Mouse (Mus musculus) heart, embryonic 14.5 days (tissue): ENCODE results near the gene Wt1. TPM values are rescaled to one million over a fixed set of nuclear protein-coding genes. Genes with fewer than 3 reads are reported as not detected.

Source experiments
- ATAC-seq: fragments of 200-750 bp; cut with Nextera tagmentation; 2 replicates; pipeline ENCODE4 v1.8.0; 2017; ENCODE audit warnings: low read depth, moderate TSS enrichment; ENCODE audit not compliant: insufficient number of reproducible peaks, insufficient read depth, low FRiP score
- H3K27ac ChIP-seq, 2 experiments: fragments of 200-500 bp in 1 of 2; fragments of 300-500 bp in 1 of 2; sonication (generic) in 1 of 2; replicated peaks in 1 of 2; 2 replicates each; pipeline ENCODE4 v1.5.1; 2012 to 2014; ENCODE audit warnings: low read depth in 2 of 2, low read length in 2 of 2, control low read depth in 1 of 2, mild to moderate bottlenecking in 1 of 2, mixed read lengths in 1 of 2; ENCODE audit not compliant: control insufficient read depth in 1 of 2, insufficient read depth in 1 of 2
- H3K27me3 ChIP-seq: fragments of 300-500 bp; sonication (generic); 2 replicates; pipeline ENCODE4 v1.6.1; 2014; ENCODE audit warnings: mild to moderate bottlenecking, low read length, control low read depth; ENCODE audit not compliant: control insufficient read depth, insufficient read depth
- H3K36me3 ChIP-seq: fragments of 300-500 bp; sonication (generic); 2 replicates; pipeline ENCODE4 v1.6.1; 2014; ENCODE audit warnings: mild to moderate bottlenecking, control low read depth, low read length, mixed read lengths; ENCODE audit not compliant: control insufficient read depth, insufficient read depth
- H3K4me1 ChIP-seq, 2 experiments: fragments of 200-500 bp in 1 of 2; fragments of 300-500 bp in 1 of 2; sonication (generic) in 1 of 2; 2 replicates each; pipeline ENCODE4 v1.6.1; 2012 to 2014; ENCODE audit warnings: low read length in 2 of 2, control low read depth in 1 of 2, mixed read lengths in 1 of 2; ENCODE audit not compliant: control insufficient read depth in 2 of 2, insufficient read depth in 2 of 2
- H3K4me2 ChIP-seq: fragments of 300-500 bp; sonication (generic); 2 replicates; pipeline ENCODE4 v1.6.1; 2014; ENCODE audit warnings: mild to moderate bottlenecking, low read length
- H3K4me3 ChIP-seq, 2 experiments: fragments of 200-500 bp in 1 of 2; fragments of 300-500 bp in 1 of 2; sonication (generic) in 1 of 2; 2 replicates each; pipeline ENCODE4 v1.5.1; 2012 to 2014; ENCODE audit warnings: low read length in 2 of 2, mild to moderate bottlenecking in 2 of 2, control low read depth in 1 of 2, low read depth in 1 of 2, moderate library complexity in 1 of 2; ENCODE audit not compliant: control insufficient read depth in 1 of 2, insufficient read depth in 1 of 2
- H3K9ac ChIP-seq: fragments of 300-500 bp; sonication (generic); 2 replicates; pipeline ENCODE4 v1.6.1; 2014; ENCODE audit warnings: mild to moderate bottlenecking, low read length
- H3K9me3 ChIP-seq: fragments of 300-500 bp; sonication (generic); 2 replicates; pipeline ENCODE4 v1.6.1; 2016; ENCODE audit warnings: low read length, control low read depth; ENCODE audit not compliant: control insufficient read depth
- WGBS: fragments of 180-500 bp; shearing (Covaris S2); extraction: QIAGEN DNeasy Blood & Tissue Kit; methylation state at CpG from one replicate; pipeline ENCODE4 v1.1.7; 2014; 5-methylcytosine and 5-hydroxymethylcytosine counted together
- polyA plus RNA-seq: library from polyadenylated mRNA; unstranded; fragments of >200 nt; fragmentation: Nextera tagmentation; extraction: Ambion mirVana; gene quantifications from 2 replicates; pipeline ENCODE4 v1.2.1, GENCODE M21; 2014

Wt1 gene
- polyA plus RNA-seq, 1 experiment from 2014 or later: 23.6 TPM

DNA sequence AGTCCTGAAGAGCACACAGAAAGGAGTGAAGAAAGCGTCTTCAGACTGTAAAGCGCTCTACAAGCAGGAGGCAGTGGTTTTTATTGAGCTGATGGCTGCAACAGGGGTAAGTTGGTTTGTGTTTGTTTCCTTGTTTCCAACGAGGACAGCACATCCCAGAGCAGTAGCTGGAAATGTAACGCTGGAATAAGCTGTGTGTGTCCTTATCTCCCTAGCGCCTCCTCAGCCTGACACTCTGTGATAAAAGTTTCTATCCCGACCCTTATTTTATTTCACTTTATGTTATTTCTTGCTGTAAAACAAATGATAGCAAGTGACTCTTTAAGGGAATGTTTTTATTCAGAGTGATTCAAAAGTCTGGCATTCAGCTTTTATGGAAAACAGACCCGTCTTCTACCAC lies 86.5 kb downstream of the Wt1 start:
- 0 out of 2 replicates have a peak, but pooled peaks cover 3% of the 10 kb centered on the region for H3K27me3 ChIP-seq
- WGBS: 41% methylated on average over 7 of the region's 7 CpGs
- ATAC-seq: no peak
- H3K9me3 ChIP-seq: no peaks in the 10 kb centered on the region
- H3K36me3 ChIP-seq: no peaks in the 10 kb centered on the region
- H3K4me2 ChIP-seq: no peak overlapping the region
- no peak overlapping the region for H3K9ac ChIP-seq
- peaks cover 3 to 7% of the 10 kb centered on the region in 2 experiments; a peak in 2 of 4 replicates for H3K4me1 ChIP-seq
- H3K4me3 ChIP-seq: no peak overlapping the region
- no peak overlapping the region for H3K27ac ChIP-seq

- no peak overlapping the region for H3K4me3 ChIP-seq
- 0 out of 2 replicates have a peak, but pooled peaks cover 3% of the 10 kb centered on the region for H3K27me3 ChIP-seq
- no peaks in the 10 kb centered on the region for H3K9me3 ChIP-seq
- no peaks in the 10 kb centered on the region for H3K36me3 ChIP-seq
- H3K4me1 ChIP-seq: peaks cover 6 to 11% of the 10 kb centered on the region in 2 experiments
- 28% methylated on average over 8 of the region's 8 CpGs for WGBS
- H3K27ac ChIP-seq: no peak overlapping the region
- H3K9ac ChIP-seq: no peak overlapping the region
- no peak overlapping the region for H3K4me2 ChIP-seq
- no peak for ATAC-seq
Observed at GRCm38 (mm10) chr2:105215914-105216313, 89.6 kb downstream of the Wt1 start.

GRCm38 (mm10) chr2:105219229-105219628 lies 92.9 kb downstream of the Wt1 start:
- Histone ChIP-seq H3K27ac (no peak overlapping the region), H3K4me2 (no peak overlapping the region), H3K36me3 (no peaks in the 10 kb centered on the region), H3K4me3 (no peak overlapping the region), H3K9ac (no peak overlapping the region), H3K27me3 (0 out of 2 replicates have a peak, but pooled peaks cover 7% of the 10 kb centered on the region), H3K4me1 (peaks cover 6 to 11% of the 10 kb centered on the region in 2 experiments), H3K9me3 (no peaks in the 10 kb centered on the region)
- 72% methylated on average over 5 of the region's 5 CpGs for WGBS
- ATAC-seq: no peak

DNA sequence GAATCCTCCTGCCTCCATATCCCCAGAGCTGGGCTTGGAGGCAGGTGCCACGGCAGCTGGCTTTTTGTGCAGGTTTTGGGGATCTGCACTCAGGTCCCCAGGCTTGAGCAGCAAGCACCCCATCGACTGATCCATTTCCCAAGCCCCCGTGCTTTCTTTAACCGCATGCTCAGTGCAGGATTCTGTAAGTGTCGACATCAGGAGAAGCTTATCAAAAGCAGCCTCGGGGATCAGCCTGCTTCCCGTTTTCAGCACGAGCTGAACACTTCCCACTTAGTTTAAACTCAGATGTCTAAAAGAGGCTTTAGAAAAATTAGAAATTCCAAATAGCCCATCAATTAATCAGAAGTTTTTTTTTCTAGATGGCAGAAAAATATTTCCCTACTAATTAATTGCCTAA lies 93.3 kb downstream of the Wt1 start:
- 9% methylated on average over 8 of the region's 8 CpGs for WGBS
- Histone ChIP-seq H3K36me3 (no peaks in the 10 kb centered on the region), H3K27me3 (0 out of 2 replicates have a peak, but pooled peaks cover 7% of the 10 kb centered on the region), H3K4me3 (no peak overlapping the region), H3K9ac (no peak overlapping the region), H3K27ac (no peak overlapping the region), H3K9me3 (no peaks in the 10 kb centered on the region), H3K4me2 (no peak overlapping the region), H3K4me1 (peaks cover 7 to 14% of the 10 kb centered on the region in 2 experiments)
- ATAC-seq: no peak

DNA sequence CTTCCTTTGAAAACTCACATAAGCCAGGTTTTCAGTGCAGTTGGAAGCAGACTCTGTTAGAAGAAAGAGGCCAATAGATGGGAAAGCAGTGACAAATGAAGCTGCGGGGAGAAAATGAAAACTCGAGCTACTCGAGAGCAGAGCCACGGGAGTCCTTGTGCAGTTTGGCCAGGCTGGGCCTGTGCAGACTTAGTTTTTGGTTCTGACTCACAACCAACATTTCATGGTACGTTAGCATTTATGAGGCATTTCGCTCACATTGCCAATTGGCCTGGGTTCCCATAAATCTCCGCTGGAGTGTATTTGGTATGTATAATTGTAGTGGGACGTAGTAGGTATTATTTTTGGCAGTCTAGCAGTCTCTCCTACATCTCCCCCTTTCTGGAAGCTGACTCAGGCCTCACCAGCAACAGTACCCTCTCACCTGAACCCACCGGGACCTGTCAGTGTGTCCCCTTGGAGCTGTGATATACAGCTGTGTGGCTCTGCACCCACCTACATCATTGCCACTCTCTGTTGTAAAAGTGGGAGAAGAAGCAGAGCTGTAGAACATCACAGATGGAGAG lies 94.5 kb downstream of the Wt1 start:
- Histone ChIP-seq H3K4me2 (no peak overlapping the region), H3K27ac (no peak overlapping the region), H3K27me3 (0 out of 2 replicates have a peak, but pooled peaks cover 7% of the 10 kb centered on the region), H3K4me1 (peaks cover 11 to 17% of the 10 kb centered on the region in 2 experiments), H3K9ac (no peak overlapping the region), H3K4me3 (no peak overlapping the region), H3K9me3 (no peaks in the 10 kb centered on the region), H3K36me3 (no peaks in the 10 kb centered on the region)
- WGBS: 83% methylated on average over 9 of the region's 9 CpGs
- ATAC-seq: no peak

Other genes starting within 250 kb of the Wt1 start
- 225 and 243 TPM in 2 replicates for gene Eif3m, start 109.4 kb upstream of the Wt1 start, polyA plus RNA-seq
- gene Gm11060, start 34.5 kb upstream of the Wt1 start, polyA plus RNA-seq: not detected in 2 replicates
- gene Them7, start 97.8 kb downstream of the Wt1 start, polyA plus RNA-seq: 0.67 and 1.1 TPM in 2 replicates